Mouse (Mus musculus) midbrain, embryonic 12.5 days (tissue): ENCODE data around the gene Asb11. TPM values are rescaled to one million over a fixed set of nuclear protein-coding genes. Genes with fewer than 3 reads are reported as not detected.

ENCODE experiments used
- ATAC-seq: fragments of 200-750 bp; cut with Nextera tagmentation; 2 replicates; pipeline ENCODE4 v1.8.0; 2017; ENCODE audit warnings: low read depth, moderate TSS enrichment, moderate library complexity; ENCODE audit not compliant: low FRiP score
- H3K27ac ChIP-seq: fragments of 300-500 bp; sonication (generic); replicated peaks from 2 replicates; pipeline ENCODE4 v1.5.1; 2016; ENCODE audit warnings: mild to moderate bottlenecking
- H3K27me3 ChIP-seq: fragments of 300-500 bp; sonication (generic); 2 replicates; pipeline ENCODE4 v1.6.1; 2016; ENCODE audit warnings: mild to moderate bottlenecking
- H3K36me3 ChIP-seq: fragments of 300-500 bp; sonication (generic); 2 replicates; pipeline ENCODE4 v1.6.1; 2016
- H3K4me1 ChIP-seq: fragments of 300-500 bp; sonication (generic); 2 replicates; pipeline ENCODE4 v1.6.1; 2016
- H3K4me2 ChIP-seq: fragments of 300-500 bp; sonication (generic); replicated peaks from 2 replicates; pipeline ENCODE4 v1.6.1; 2016; ENCODE audit warnings: mild to moderate bottlenecking, moderate library complexity
- H3K4me3 ChIP-seq: fragments of 300-500 bp; sonication (generic); 2 replicates; pipeline ENCODE4 v1.5.1; 2016; ENCODE audit warnings: mild to moderate bottlenecking
- H3K9ac ChIP-seq: fragments of 300-500 bp; sonication (generic); replicated peaks from 2 replicates; pipeline ENCODE4 v1.6.1; 2016; ENCODE audit warnings: mild to moderate bottlenecking, moderate library complexity
- H3K9me3 ChIP-seq: fragments of 300-500 bp; sonication (generic); 2 replicates; pipeline ENCODE4 v1.6.1; 2016; ENCODE audit warnings: mild to moderate bottlenecking
- WGBS: fragments of 180-500 bp; shearing (Covaris S2); methylation state at CpG from one replicate; pipeline ENCODE4 v1.1.7; 2016; 5-methylcytosine and 5-hydroxymethylcytosine counted together
- polyA plus RNA-seq: library from polyadenylated mRNA; unstranded; fragments of >200 nt; fragmentation: Nextera tagmentation; extraction: Ambion mirVana; gene quantifications from 2 replicates; pipeline ENCODE4 v1.2.1, GENCODE M21; 2016

Asb11 gene
- polyA plus RNA-seq, 1 experiment from 2014 or later, result not detected

GRCm38 (mm10) chrX:164446106-164446551 is 9.3 kb downstream of the Asb11 start:
- no peak overlapping the region for H3K9ac ChIP-seq
- no peaks in the 10 kb centered on the region for H3K9me3 ChIP-seq
- peaks cover 7% of the 10 kb centered on the region; the same call in 1 of the 2 replicates for H3K27me3 ChIP-seq
- no peaks in the 10 kb centered on the region for H3K36me3 ChIP-seq
- no peak for ATAC-seq
- WGBS, result 84% methylated on average over 10 of the region's 10 CpGs
- H3K4me1 ChIP-seq, result no peaks in the 10 kb centered on the region
- H3K27ac ChIP-seq, result no peak overlapping the region
- H3K4me2 ChIP-seq, result no peak overlapping the region
- H3K4me3 ChIP-seq, result no peak overlapping the region

DNA sequence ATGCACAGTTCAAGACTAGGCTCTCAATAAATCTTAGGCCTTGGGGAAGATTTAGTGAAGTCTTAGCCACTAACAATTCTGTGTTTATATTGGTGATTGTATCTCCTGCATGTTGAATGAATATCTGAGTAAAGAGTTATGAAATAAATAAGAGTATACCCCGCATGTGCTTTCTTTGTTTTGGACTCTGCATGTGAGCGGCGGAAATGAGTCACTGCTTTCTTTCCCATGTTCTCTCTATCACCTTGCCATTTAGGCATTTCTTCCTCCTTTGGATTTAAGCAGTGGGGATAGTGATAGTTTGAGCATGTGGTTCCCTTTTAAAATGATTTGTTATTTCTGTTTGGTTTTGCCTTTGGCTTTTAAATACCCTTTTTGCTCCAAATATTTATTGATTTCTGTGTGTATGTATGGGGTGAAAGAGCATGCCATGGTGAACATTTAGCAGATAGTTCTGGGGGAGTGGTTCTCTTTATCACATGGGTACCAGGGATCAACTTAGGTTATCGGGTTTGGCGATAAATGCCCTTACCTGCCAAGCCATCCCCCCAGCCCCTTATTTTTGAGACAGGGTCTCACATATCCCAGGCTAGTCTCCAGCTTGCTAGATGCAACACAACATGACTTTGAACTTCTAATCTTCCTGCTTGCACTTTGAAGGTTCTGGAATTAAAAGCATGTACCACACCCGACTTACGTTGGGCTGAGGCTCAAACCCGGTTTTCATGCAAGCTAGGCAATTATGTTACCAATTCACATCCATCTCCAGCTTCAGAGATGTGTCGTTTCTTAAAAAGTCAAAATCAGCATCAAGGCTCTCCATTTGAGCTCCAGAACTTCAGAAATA is 10.3 kb downstream of the Asb11 start:
- H3K27ac ChIP-seq, result no peak overlapping the region
- WGBS, result 87% methylated on average over 9 of the region's 9 CpGs

GRCm38 (mm10) chrX:164447682-164448071 is 10.9 kb downstream of the Asb11 start:
- H3K27ac ChIP-seq, result no peak overlapping the region
- H3K4me2 ChIP-seq, result no peak overlapping the region
- 82% methylated on average over 2 of the region's 2 CpGs for WGBS
- no peaks in the 10 kb centered on the region for H3K36me3 ChIP-seq
- no peak overlapping the region for H3K9ac ChIP-seq
- H3K4me3 ChIP-seq, result no peak overlapping the region
- H3K9me3 ChIP-seq, result no peaks in the 10 kb centered on the region
- ATAC-seq, result no peak
- no peaks in the 10 kb centered on the region for H3K27me3 ChIP-seq
- no peaks in the 10 kb centered on the region for H3K4me1 ChIP-seq

More for the DNA sequence above, 10.3 kb downstream of the Asb11 start:
- Histone ChIP-seq H3K4me3 (no peak overlapping the region), H3K9ac (no peak overlapping the region), H3K4me1 (no peaks in the 10 kb centered on the region), H3K9me3 (no peaks in the 10 kb centered on the region), H3K36me3 (no peaks in the 10 kb centered on the region), H3K4me2 (no peak overlapping the region), H3K27me3 (peaks cover 2% of the 10 kb centered on the region; the same call in 1 of the 2 replicates)
- ATAC-seq, result no peak

GRCm38 (mm10) chrX:164449201-164449600 is 12.4 kb downstream of the Asb11 start:
- no peak for ATAC-seq
- WGBS, result 52% methylated on average over 3 of the region's 3 CpGs

DNA sequence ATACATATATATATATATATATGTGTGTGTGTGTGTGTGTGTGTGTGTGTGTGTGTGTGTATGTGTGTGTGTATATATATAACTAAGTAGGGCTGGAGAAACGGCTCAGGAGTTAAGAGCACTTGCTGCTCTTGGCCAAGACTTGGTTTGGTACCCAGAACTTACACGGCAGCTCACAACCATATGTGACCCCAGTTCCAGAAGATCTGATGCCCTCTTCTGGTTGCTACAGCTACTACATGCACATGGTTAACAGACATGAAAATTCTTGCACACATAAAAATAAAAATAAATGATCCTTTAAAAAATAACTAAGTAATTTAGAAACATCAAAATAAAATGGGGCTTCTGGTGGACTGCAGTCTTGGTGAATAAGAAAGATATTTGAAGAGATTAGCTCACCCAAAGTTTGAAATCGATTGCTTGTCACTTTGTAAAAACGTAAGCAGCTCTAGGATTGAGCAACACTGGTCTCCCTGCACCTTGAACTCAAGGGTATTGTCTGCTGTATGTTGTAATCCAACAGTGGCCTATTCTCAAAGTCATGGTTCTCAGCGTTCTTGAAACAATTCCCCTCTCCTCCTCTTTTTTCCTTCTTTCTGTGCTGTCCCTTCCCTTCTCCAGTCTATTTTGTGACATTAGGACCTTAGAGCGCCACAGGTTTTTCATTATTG is 22.5 kb downstream of the Asb11 start:
- Histone ChIP-seq H3K9me3 (no peaks in the 10 kb centered on the region), H3K27ac (no peak overlapping the region), H3K9ac (no peak overlapping the region), H3K4me1 (no peaks in the 10 kb centered on the region), H3K4me2 (no peak overlapping the region), H3K36me3 (no peaks in the 10 kb centered on the region), H3K4me3 (no peak overlapping the region), H3K27me3 (no peaks in the 10 kb centered on the region; the same call in 1 of the 2 replicates)
- no peak for ATAC-seq
- 74% methylated on average over 6 of the region's 6 CpGs for WGBS

More at GRCm38 (mm10) chrX:164449201-164449600, 12.4 kb downstream of the Asb11 start:
- Histone ChIP-seq H3K9ac (no peak overlapping the region), H3K9me3 (no peaks in the 10 kb centered on the region), H3K4me3 (no peak overlapping the region), H3K27me3 (no peaks in the 10 kb centered on the region), H3K27ac (no peak overlapping the region), H3K4me1 (no peaks in the 10 kb centered on the region), H3K36me3 (no peaks in the 10 kb centered on the region), H3K4me2 (no peak overlapping the region)

- WGBS, result 54% methylated on average over 1 of the region's 2 CpGs
These were observed 65.5 kb downstream of the Asb11 start for GRCm38 (mm10) chrX:164502258-164502657.

DNA sequence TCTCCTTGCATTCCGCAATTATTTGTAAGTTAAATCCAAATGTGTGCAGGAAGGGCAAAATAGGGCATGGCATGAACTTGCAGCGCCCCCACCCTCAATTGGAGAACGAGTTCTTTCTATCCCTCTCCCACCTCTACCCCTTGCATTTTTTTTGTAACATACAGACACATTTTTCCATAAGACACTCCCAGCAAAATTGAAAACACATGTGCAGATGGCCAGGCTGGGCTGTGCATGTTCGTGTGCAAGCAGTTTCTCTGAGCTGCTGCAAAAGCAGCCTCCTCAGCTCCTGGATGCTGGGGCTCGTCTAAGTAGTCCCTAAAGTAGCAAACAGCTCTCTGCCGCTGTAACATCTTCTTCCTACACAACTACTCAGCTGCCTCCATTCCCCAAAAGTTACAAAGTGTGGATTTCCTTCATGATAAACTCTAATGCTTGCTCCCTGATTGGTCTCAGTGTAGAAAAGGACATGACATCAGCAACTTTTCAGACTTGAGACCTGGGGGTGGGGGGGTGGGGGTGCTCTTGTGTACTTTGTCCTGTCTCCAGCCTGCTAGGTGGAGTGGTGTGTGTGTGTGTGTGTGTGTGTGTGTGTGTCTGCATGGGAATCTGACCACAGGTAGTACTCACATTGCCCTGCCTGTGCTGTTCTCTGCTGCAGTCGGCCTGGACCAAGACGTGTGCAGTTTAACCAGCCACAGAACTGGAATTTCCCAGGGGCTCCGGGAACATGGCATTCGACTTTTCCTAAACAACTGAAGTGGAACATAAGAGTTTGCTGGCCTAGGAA is 69.1 kb downstream of the Asb11 start, which contains the start of gene Asb9:
Gene Asb9, plus strand, starts transcription at position 619 of the 790 bp plus-strand sequence.
- no peaks in the 10 kb centered on the region for H3K9me3 ChIP-seq
- no peak within 1 kb of the TSS for H3K9ac ChIP-seq
- no peak within 1 kb of the TSS for H3K4me3 ChIP-seq
- no peak for ATAC-seq
- 86% methylated on average over 10 of the region's 10 CpGs for WGBS
- no peak within 1 kb of the TSS for H3K4me2 ChIP-seq
- H3K27ac ChIP-seq, result no peak within 1 kb of the TSS
- no peaks in the 10 kb centered on the region for H3K4me1 ChIP-seq
- H3K27me3 ChIP-seq, result peaks cover 19% of the 10 kb centered on the region; the same call in 1 of the 2 replicates
- no peaks in the 10 kb centered on the region for H3K36me3 ChIP-seq

More at GRCm38 (mm10) chrX:164502258-164502657, 65.5 kb downstream of the Asb11 start:
- no peak for ATAC-seq
- Histone ChIP-seq H3K27me3 (peaks cover 19% of the 10 kb centered on the region; the same call in 1 of the 2 replicates), H3K27ac (no peak overlapping the region), H3K4me1 (no peaks in the 10 kb centered on the region), H3K36me3 (no peaks in the 10 kb centered on the region), H3K9ac (no peak overlapping the region), H3K4me3 (no peak overlapping the region), H3K4me2 (no peak overlapping the region), H3K9me3 (no peaks in the 10 kb centered on the region)

DNA sequence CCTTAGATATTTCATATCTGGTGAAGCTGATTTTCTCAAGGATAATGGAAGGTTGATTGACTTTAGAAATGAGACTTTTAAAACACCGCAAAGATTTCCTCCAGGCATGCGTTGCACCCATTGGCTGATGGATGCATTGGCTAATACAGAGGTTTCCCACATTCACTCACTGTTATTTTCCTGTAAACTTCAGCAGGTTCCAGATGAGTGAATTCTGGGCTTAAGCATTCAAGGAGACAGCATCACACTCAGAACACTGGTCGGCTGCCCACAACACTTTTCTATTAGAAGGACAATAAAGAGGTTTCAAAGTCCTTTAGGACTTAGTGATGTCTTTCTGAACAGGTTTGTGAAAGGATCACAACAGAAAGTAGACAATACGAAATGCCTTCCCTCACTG is 70.3 kb downstream of the Asb11 start:
- peaks cover 19% of the 10 kb centered on the region; the same call in 1 of the 2 replicates for H3K27me3 ChIP-seq
- H3K9me3 ChIP-seq, result no peaks in the 10 kb centered on the region
- no peak overlapping the region for H3K4me3 ChIP-seq
- H3K36me3 ChIP-seq, result no peaks in the 10 kb centered on the region
- WGBS, result 77% methylated on average over 4 of the region's 4 CpGs
- H3K4me1 ChIP-seq, result no peaks in the 10 kb centered on the region
- H3K9ac ChIP-seq, result no peak overlapping the region
- ATAC-seq, result no peak
- H3K27ac ChIP-seq, result no peak overlapping the region
- H3K4me2 ChIP-seq, result no peak overlapping the region

DNA sequence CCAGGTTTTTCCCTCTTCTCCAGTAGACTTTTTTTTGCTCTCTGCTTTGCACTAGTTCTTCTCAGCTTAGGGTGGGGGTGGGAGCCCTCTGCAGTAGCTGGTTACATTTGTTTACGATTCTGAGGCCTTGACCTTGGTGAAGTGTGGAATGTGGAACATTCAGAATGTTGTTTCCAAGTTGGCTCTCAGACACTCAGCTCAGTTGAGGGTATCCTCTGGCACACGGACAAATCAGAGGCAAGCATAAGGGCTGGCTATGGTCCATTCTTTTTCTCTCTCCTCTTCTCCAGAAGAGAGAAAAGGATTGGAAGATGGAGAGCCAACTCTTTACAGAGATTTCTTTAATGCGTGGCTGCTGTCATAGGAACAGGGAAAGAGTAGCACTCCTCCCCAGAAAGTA is 71.9 kb downstream of the Asb11 start:
- H3K27ac ChIP-seq, result no peak overlapping the region
- H3K36me3 ChIP-seq, result no peaks in the 10 kb centered on the region
- H3K9me3 ChIP-seq, result no peaks in the 10 kb centered on the region
- no peak overlapping the region for H3K9ac ChIP-seq
- H3K4me3 ChIP-seq, result no peak overlapping the region
- H3K4me2 ChIP-seq, result no peak overlapping the region
- no peaks in the 10 kb centered on the region for H3K4me1 ChIP-seq
- 59% methylated on average over 3 of the region's 3 CpGs for WGBS
- no peak for ATAC-seq
- peaks cover 19% of the 10 kb centered on the region; the same call in 1 of the 2 replicates for H3K27me3 ChIP-seq
